Mouse (Mus musculus) bone marrow, adult 2 months (tissue): ENCODE measurements around the gene AC134908.4.

Source experiments
- CTCF ChIP-seq: fragments of 200-500 bp; IDR thresholded peaks from 2 replicates; pipeline ENCODE4 v1.5.1; 2011; ENCODE audit warnings: low read length, control low read depth; ENCODE audit not compliant: control insufficient read depth, insufficient read depth
- POLR2A ChIP-seq: fragments of 200-500 bp; IDR thresholded peaks from 2 replicates; pipeline ENCODE4 v1.6.1; 2011; ENCODE audit warnings: low read depth, mild to moderate bottlenecking, control low read depth, low read length, borderline replicate concordance; ENCODE audit not compliant: control insufficient read depth

DNA sequence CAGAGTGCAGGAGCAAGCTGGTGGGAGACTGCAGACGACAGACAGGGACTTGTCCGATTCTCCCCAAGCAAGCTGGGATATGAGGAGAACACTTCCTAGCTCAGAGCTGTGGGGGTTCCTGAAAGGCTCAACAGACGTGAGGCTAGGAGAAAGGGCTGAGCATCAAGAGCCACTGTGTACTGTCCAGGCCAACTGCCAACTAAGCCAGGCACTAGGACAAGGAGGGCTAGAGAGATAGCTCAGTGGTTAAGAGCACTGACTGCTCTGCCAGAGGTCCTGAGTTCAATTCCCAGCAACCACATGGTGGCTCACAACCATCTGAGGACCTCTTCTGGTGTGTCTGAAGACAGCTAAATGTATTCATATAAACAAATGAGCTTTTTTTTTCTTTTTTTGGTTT lies 47.0 kb upstream of the AC134908.4 start:
- TF ChIP-seq POLR2A (no peak), CTCF (no peak)
